Mouse (Mus musculus) forebrain, embryonic 12.5 days (tissue): ENCODE data around the gene Cpb2. TPM values are rescaled to one million over a fixed set of nuclear protein-coding genes. Genes with fewer than 3 reads are reported as not detected.

ENCODE experiments used
- ATAC-seq: fragments of 200-750 bp; cut with Nextera tagmentation; 2 replicates; pipeline ENCODE4 v1.8.0; 2017; ENCODE audit warnings: moderate TSS enrichment; ENCODE audit not compliant: low FRiP score
- H3K27ac ChIP-seq: fragments of 300-500 bp; sonication (generic); 2 replicates; pipeline ENCODE4 v1.5.1; 2016; ENCODE audit warnings: mild to moderate bottlenecking
- H3K27me3 ChIP-seq: fragments of 300-500 bp; sonication (generic); 2 replicates; pipeline ENCODE4 v1.6.1; 2016; ENCODE audit warnings: mild to moderate bottlenecking
- H3K36me3 ChIP-seq: fragments of 300-500 bp; sonication (generic); replicated peaks from 2 replicates; pipeline ENCODE4 v1.6.1; 2016; ENCODE audit warnings: mild to moderate bottlenecking
- H3K4me1 ChIP-seq: fragments of 300-500 bp; sonication (generic); 2 replicates; pipeline ENCODE4 v1.6.1; 2016
- H3K4me2 ChIP-seq: fragments of 300-500 bp; sonication (generic); 2 replicates; pipeline ENCODE4 v1.6.1; 2016; ENCODE audit warnings: mild to moderate bottlenecking, moderate library complexity
- H3K4me3 ChIP-seq: fragments of 300-500 bp; sonication (generic); replicated peaks from 2 replicates; pipeline ENCODE4 v1.5.1; 2016; ENCODE audit warnings: mild to moderate bottlenecking
- H3K9ac ChIP-seq: fragments of 300-500 bp; sonication (generic); 2 replicates; pipeline ENCODE4 v1.6.1; 2016; ENCODE audit warnings: mild to moderate bottlenecking
- H3K9me3 ChIP-seq: fragments of 300-500 bp; sonication (generic); 2 replicates; pipeline ENCODE4 v1.6.1; 2016
- WGBS: fragments of 180-500 bp; shearing (Covaris S2); methylation state at CpG from one replicate; pipeline ENCODE4 v1.1.7; 2016; 5-methylcytosine and 5-hydroxymethylcytosine counted together
- polyA plus RNA-seq: library from polyadenylated mRNA; unstranded; fragments of >200 nt; fragmentation: Nextera tagmentation; extraction: Ambion mirVana; gene quantifications from 2 replicates; pipeline ENCODE4 v1.2.1, GENCODE M21; 2016

Gene Cpb2
- polyA plus RNA-seq, 1 experiment from 2014 or later = not detected

DNA sequence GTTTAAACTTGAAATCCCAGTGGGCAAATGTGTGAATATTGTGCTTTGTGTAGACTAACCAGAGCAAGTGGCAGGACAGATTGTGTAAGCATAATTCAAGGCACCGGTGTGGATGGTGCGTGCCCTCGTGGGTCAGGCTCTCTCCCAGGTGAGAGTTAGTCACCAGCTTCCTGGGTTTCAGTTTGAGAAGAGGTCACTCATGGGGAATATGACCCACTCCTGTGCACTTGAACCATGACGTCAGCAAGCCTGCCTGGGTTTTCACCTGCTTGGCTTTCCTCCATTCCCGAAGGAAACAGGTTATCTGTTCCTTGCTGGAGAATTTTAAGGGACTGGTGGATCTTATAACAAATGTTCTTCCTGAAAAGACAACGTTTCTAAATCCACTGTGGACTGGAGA lies 19.7 kb upstream of the Cpb2 start:
- H3K4me3 ChIP-seq = no peak overlapping the region
- H3K4me2 ChIP-seq = no peak overlapping the region
- no peak overlapping the region for H3K27ac ChIP-seq
- peaks cover 25% of the 10 kb centered on the region for H3K4me1 ChIP-seq
- no peaks in the 10 kb centered on the region for H3K27me3 ChIP-seq
- ATAC-seq = no peak
- no peak overlapping the region for H3K9ac ChIP-seq
- WGBS = 87% methylated on average over 6 of the region's 6 CpGs
- no peaks in the 10 kb centered on the region for H3K9me3 ChIP-seq
- H3K36me3 ChIP-seq = no peaks in the 10 kb centered on the region

- no peaks in the 10 kb centered on the region for H3K36me3 ChIP-seq
- peaks cover 10% of the 10 kb centered on the region for H3K4me1 ChIP-seq
- no peak for ATAC-seq
- H3K9me3 ChIP-seq = no peaks in the 10 kb centered on the region
- 81% methylated on average over 6 of the region's 6 CpGs for WGBS
- H3K9ac ChIP-seq = no peak overlapping the region
- no peak overlapping the region for H3K4me3 ChIP-seq
- no peak overlapping the region for H3K27ac ChIP-seq
- H3K27me3 ChIP-seq = no peaks in the 10 kb centered on the region
- no peak overlapping the region for H3K4me2 ChIP-seq
Observed at GRCm38 (mm10) chr14:75227453-75228084, 14.5 kb upstream of the Cpb2 start.

GRCm38 (mm10) chr14:75229834-75230233 lies 12.3 kb upstream of the Cpb2 start:
- no peak overlapping the region for H3K4me2 ChIP-seq
- H3K9ac ChIP-seq = no peak overlapping the region
- no peaks in the 10 kb centered on the region for H3K9me3 ChIP-seq
- H3K27me3 ChIP-seq = no peaks in the 10 kb centered on the region
- 60% methylated on average over 2 of the region's 2 CpGs for WGBS
- H3K4me1 ChIP-seq = peaks cover 10% of the 10 kb centered on the region
- ATAC-seq = no peak
- H3K4me3 ChIP-seq = no peak overlapping the region
- H3K36me3 ChIP-seq = no peaks in the 10 kb centered on the region
- no peak overlapping the region for H3K27ac ChIP-seq

DNA sequence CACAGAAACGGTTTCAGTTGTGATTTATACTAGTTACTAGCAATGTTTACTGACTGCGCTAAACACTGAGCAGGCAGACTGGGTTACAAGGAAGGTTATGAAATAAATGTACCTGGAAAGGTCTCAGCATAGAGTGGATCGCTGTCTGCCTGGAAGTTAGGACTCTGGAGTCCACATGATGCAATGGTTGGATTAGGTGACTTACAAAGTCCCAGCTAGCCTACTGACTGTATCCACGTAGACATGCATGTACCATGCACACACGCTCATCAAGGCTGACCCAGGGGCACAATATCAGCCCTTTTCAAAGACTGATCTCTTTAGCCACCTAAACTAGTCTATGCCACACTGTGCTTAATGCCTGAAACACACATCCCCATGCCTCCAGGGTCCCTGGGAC lies 9.0 kb upstream of the Cpb2 start:
- Histone ChIP-seq H3K27ac (no peak overlapping the region), H3K4me1 (peaks cover 22% of the 10 kb centered on the region)
- no peak for ATAC-seq

GRCm38 (mm10) chr14:75235552-75235951 lies 6.5 kb upstream of the Cpb2 start:
- Histone ChIP-seq H3K4me2 (peak overlapping the region; percentile 32), H3K4me1 (peaks cover 22% of the 10 kb centered on the region), H3K4me3 (no peak overlapping the region; the same call in 1 of the 2 replicates), H3K27me3 (no peaks in the 10 kb centered on the region; the same call in 1 of the 2 replicates), H3K9me3 (no peaks in the 10 kb centered on the region), H3K27ac (peak overlapping the region; percentile 93), H3K36me3 (no peaks in the 10 kb centered on the region), H3K9ac (no peak overlapping the region)
- 38% methylated on average over 8 of the region's 8 CpGs for WGBS
- ATAC-seq = peak; percentile 54; the same call in 1 of the 2 replicates

More for the DNA sequence above, 9.0 kb upstream of the Cpb2 start:
- H3K9me3 ChIP-seq = no peaks in the 10 kb centered on the region
- H3K9ac ChIP-seq = no peak overlapping the region
- no peaks in the 10 kb centered on the region; the same call in 1 of the 2 replicates for H3K27me3 ChIP-seq
- H3K4me3 ChIP-seq = no peak overlapping the region
- WGBS = 93% methylated on average over 5 of the region's 5 CpGs
- no peaks in the 10 kb centered on the region for H3K36me3 ChIP-seq
- H3K4me2 ChIP-seq = no peak overlapping the region

- no peak overlapping the region for H3K9ac ChIP-seq
- H3K4me2 ChIP-seq = peak overlapping the region; percentile 32
- H3K36me3 ChIP-seq = no peaks in the 10 kb centered on the region
- no peaks in the 10 kb centered on the region for H3K9me3 ChIP-seq
- H3K27ac ChIP-seq = peak overlapping the region; percentile 95
- H3K4me3 ChIP-seq = no peak overlapping the region; the same call in 1 of the 2 replicates
- no peaks in the 10 kb centered on the region; the same call in 1 of the 2 replicates for H3K27me3 ChIP-seq
- peak; percentile 90 for ATAC-seq
- 9% methylated on average over 9 of the region's 9 CpGs for WGBS
- peaks cover 22% of the 10 kb centered on the region for H3K4me1 ChIP-seq
Observed at GRCm38 (mm10) chr14:75235955-75236635, 6.0 kb upstream of the Cpb2 start.

DNA sequence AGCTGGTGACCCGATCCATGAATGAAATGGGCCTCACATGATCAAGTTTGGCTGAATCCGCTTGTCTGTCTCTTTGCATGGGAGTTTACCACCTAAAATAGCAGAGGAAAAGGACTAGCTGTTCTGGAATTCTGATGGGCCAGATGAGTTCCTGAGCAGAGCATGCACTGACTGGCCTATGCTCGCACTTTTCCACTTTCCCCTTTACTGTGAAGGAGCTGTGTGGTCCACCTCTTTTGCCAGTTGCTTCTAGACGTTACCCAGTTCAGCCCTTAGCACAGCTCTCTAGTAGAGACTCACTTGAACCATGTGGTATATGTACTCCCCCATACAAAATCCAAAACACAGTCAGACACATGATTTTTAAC lies 5.5 kb upstream of the Cpb2 start:
- Histone ChIP-seq H3K4me3 (no peak overlapping the region), H3K4me2 (peak overlapping the region; percentile 32; the same call in 1 of the 2 replicates), H3K27me3 (no peaks in the 10 kb centered on the region; the same call in 1 of the 2 replicates), H3K9me3 (no peaks in the 10 kb centered on the region), H3K27ac (peak overlapping the region; percentile 95), H3K9ac (no peak overlapping the region), H3K4me1 (peaks cover 22% of the 10 kb centered on the region), H3K36me3 (no peaks in the 10 kb centered on the region)
- WGBS = 21% methylated on average over 4 of the region's 4 CpGs
- ATAC-seq = peak; percentile 52; the same call in 1 of the 2 replicates

DNA sequence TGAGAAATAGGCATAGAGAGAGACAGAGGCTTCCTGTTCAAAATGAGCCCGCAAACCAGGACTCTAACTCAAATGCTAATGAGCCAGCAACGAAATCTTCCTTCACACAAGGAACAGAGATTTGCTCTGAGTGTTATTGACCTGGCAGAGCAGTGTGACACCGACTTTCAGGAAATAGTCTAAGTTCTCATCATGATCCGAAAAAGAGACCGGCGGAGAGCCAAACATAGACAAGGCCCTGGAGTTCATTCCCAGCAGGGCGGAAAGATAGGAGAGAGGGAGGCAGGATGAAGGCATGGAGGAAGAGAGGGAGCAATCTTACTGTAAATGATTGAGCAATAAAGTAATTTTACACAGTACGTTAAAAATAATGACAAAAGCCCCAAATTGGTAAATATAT lies 5.0 kb upstream of the Cpb2 start:
- H3K4me2 ChIP-seq = no peak overlapping the region
- ATAC-seq = no peak
- H3K4me1 ChIP-seq = peaks cover 22% of the 10 kb centered on the region
- no peaks in the 10 kb centered on the region for H3K36me3 ChIP-seq
- H3K4me3 ChIP-seq = no peak overlapping the region
- no peaks in the 10 kb centered on the region; the same call in 1 of the 2 replicates for H3K27me3 ChIP-seq
- H3K27ac ChIP-seq = peak overlapping the region; percentile 95
- no peak overlapping the region for H3K9ac ChIP-seq
- 59% methylated on average over 8 of the region's 8 CpGs for WGBS
- no peaks in the 10 kb centered on the region for H3K9me3 ChIP-seq

DNA sequence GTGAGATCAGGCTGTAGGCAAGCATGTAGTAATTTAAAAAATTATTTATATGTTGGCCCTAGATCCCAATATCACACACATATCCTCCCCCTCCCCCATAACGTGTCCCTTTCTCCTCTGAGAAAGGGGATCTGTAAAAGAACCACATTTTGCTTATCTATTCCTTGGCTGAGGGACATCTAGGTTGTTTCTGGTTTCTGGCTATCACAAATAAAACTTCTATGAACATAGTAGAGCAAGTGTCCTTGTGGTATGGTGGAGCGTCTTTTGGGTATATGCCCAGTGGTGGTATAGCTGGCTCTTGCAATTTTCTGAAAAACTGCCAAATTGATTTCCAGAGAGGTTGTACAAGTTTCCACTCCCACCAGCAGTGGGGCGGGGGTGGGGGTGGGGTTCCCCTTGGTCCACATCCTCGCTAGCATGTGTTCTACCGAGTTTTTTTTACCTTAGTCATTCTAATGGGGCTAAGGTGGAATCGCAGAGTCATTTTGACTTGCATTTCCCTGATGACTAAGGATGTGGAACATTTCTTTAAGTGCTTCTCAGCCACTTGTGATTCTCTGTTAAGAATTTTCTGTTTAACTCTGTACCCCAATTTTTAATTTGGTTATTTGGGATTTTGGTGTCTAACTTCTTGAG lies 3.9 kb upstream of the Cpb2 start:
- H3K27me3 ChIP-seq = no peaks in the 10 kb centered on the region; the same call in 1 of the 2 replicates
- H3K4me2 ChIP-seq = no peak overlapping the region
- H3K4me1 ChIP-seq = peaks cover 22% of the 10 kb centered on the region
- no peaks in the 10 kb centered on the region for H3K36me3 ChIP-seq
- whole genome bisulfite sequencing = 78% methylated on average over 6 of the region's 6 CpGs
- ATAC-seq = no peak
- H3K9ac ChIP-seq = no peak overlapping the region
- H3K9me3 ChIP-seq = no peaks in the 10 kb centered on the region
- peak overlapping the region; percentile 95; the same call in 1 of the 2 replicates for H3K27ac ChIP-seq
- H3K4me3 ChIP-seq = no peak overlapping the region

DNA sequence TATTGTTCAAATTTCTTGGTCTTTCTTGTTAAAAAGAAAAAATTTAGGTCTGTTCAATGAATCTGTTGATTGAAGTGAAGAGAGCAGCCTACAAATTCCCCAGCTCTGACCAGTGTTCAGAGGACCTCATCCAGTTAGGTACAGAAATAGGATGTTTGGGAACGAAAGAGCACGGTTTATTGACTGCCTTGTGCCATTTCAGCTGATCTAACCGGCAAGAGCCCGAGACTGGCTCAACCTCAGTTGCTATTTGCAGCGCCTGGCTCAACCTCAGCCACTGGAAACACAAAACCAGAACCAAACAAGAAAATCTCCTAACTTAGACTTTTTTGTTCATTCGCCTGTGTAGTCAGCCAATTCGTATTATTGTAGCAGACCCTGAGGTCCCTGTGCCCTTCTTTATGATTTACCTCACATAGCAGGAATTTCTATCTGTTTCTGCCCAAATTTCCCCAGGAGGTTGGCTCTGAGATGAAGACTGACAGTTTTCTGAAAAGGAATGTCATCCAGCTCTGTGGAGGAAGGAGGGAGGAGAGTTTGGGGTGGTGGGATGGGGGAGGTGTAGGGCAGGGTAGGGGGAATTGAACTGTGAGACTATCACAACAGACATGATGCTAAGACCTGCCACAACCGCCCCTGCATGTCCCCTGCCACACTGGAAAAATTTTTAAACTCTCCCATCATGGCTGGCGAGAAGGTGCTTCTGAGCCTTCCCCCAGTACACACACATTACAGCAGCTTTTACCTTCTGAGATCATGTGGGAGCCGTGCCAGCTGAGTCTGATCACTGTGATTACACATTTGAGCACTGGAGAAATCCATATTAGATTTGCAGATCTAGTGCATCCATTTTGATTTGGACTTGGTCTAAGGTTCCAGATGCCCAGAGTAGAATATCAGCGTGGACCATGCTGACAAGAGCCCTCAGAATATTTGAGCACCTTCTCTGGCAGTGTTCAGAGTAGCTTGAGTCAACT lies 4.2 kb downstream of the Cpb2 start:
- H3K27ac ChIP-seq = 0 out of 2 replicates have a peak overlapping the region, but pooled peaks have one; percentile 8
- H3K36me3 ChIP-seq = no peaks in the 10 kb centered on the region
- no peak for ATAC-seq
- no peaks in the 10 kb centered on the region; the same call in 1 of the 2 replicates for H3K4me1 ChIP-seq
- WGBS = 84% methylated on average over 11 of the region's 11 CpGs
- H3K9ac ChIP-seq = no peak overlapping the region
- no peaks in the 10 kb centered on the region for H3K27me3 ChIP-seq
- no peaks in the 10 kb centered on the region for H3K9me3 ChIP-seq
- H3K4me3 ChIP-seq = no peak overlapping the region
- H3K4me2 ChIP-seq = no peak overlapping the region

- Histone ChIP-seq H3K4me1 (no peaks in the 10 kb centered on the region; the same call in 1 of the 2 replicates), H3K27ac (no peak overlapping the region), H3K36me3 (no peaks in the 10 kb centered on the region), H3K4me2 (no peak overlapping the region), H3K9ac (no peak overlapping the region), H3K27me3 (no peaks in the 10 kb centered on the region), H3K9me3 (no peaks in the 10 kb centered on the region), H3K4me3 (no peak overlapping the region)
- 91% methylated on average over 3 of the region's 3 CpGs for WGBS
- no peak for ATAC-seq
Observed at GRCm38 (mm10) chr14:75250432-75250831, 8.3 kb downstream of the Cpb2 start.
